Mouse (Mus musculus) midbrain, embryonic 12.5 days (tissue): ENCODE results near the gene Mdh2. TPM values are rescaled to one million over a fixed set of nuclear protein-coding genes. Genes with fewer than 3 reads are reported as not detected.

Source experiments
- microRNA-seq: library from miRNA; unstranded; fragments of <30 nt; microRNA quantifications from one replicate; pipeline ENCODE4, GENCODE M21; 2017
- polyA plus RNA-seq: library from polyadenylated mRNA; unstranded; fragments of >200 nt; fragmentation: Nextera tagmentation; extraction: Ambion mirVana; gene quantifications from 2 replicates; pipeline ENCODE4 v1.2.1, GENCODE M21; 2016

The Mdh2 gene
- polyA plus RNA-seq, 1 experiment from 2014 or later, result 540 TPM

Small RNAs within 50 kb of the gene (microRNA-seq; reads per million reads assigned to microRNA genes)
- gene Gm23268 (not detected), gene Mir7034 (not detected)

Other genes with a start within 250 kb of the Mdh2 start
- 68.4 and 69.7 TPM in 2 replicates for gene Hip1, start 233.4 kb upstream of the Mdh2 start, polyA plus RNA-seq
- not detected in 2 replicates for gene Ccl26, start 214.9 kb upstream of the Mdh2 start, polyA plus RNA-seq
- 4.7 and 4.8 TPM in 2 replicates for gene Ccl24, start 205.4 kb upstream of the Mdh2 start, polyA plus RNA-seq
- gene Rhbdd2, start 145.9 kb upstream of the Mdh2 start, polyA plus RNA-seq, result 60.2 and 64.6 TPM in 2 replicates
- 141 and 145 TPM in 2 replicates for gene Por, start 108.4 kb upstream of the Mdh2 start, polyA plus RNA-seq
- 58.3 and 65.3 TPM in 2 replicates for gene Tmem120a, start 34.0 kb upstream of the Mdh2 start, polyA plus RNA-seq
- gene Styxl1, start 95 bp upstream of the Mdh2 start, polyA plus RNA-seq, result 0.18 and 0.64 TPM in 2 replicates
- 72.1 and 73.3 TPM in 2 replicates for gene Srrm3, start 28.4 kb downstream of the Mdh2 start, polyA plus RNA-seq
- gene Hspb1, start 109.4 kb downstream of the Mdh2 start, polyA plus RNA-seq, result 15.7 and 20.3 TPM in 2 replicates
- 457 and 466 TPM in 2 replicates for gene Ywhag, start 156.1 kb downstream of the Mdh2 start, polyA plus RNA-seq
- gene Ssc4d, start 196.1 kb downstream of the Mdh2 start, polyA plus RNA-seq, result 0.82 and 2.2 TPM in 2 replicates
- not detected in 2 replicates for gene Zp3, start 201.6 kb downstream of the Mdh2 start, polyA plus RNA-seq
- gene Dtx2, start 216.3 kb downstream of the Mdh2 start, polyA plus RNA-seq, result 30.0 and 30.7 TPM in 2 replicates